Mouse (Mus musculus) thymus, postnatal 25 days (tissue): Measurements from ENCODE around the gene Abcg1.

Experiments
- DNase-seq: peaks from one replicate; pipeline ENCODE4 v3.0.0; 2022

Gene Abcg1

DNA sequence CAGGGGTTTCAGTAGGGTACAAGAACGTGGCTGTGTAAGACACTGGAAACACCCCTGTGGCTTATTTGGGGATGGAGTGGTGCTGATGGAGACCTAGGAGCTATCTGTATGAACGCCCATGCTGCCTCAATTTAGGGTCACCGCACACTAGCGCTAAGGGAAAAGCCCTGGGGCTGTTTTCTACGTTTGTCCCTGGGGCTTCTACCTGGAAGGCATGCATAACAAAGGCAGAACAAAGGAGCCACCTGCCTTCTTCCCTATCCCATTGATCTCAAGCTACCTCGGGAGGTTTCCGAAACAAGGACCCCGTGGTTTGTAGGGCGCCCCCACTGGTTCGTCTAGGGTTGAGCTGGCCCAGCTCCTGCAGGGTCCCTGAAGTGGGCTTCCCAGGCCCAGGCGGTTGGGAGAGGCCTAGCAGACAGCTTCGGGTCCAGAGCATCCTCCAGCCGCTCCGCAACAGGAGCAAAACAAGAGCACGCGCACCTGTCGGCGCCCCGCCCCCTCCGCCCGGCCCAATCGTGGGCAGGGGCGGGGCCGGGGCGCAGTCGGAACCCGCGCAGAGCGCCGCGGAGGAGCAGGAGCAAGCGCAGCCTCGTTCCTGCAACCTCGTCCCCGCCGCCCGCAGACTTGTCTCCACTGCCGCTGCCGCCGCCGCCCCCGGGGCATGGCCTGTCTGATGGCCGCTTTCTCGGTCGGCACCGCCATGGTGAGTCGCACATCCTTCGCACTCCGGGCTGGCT, at the start of gene Abcg1:
TSS of gene Abcg1 (plus strand) at position 525 of the 740 bp plus-strand sequence.
- DNase-seq = peak; percentile 84

DNA sequence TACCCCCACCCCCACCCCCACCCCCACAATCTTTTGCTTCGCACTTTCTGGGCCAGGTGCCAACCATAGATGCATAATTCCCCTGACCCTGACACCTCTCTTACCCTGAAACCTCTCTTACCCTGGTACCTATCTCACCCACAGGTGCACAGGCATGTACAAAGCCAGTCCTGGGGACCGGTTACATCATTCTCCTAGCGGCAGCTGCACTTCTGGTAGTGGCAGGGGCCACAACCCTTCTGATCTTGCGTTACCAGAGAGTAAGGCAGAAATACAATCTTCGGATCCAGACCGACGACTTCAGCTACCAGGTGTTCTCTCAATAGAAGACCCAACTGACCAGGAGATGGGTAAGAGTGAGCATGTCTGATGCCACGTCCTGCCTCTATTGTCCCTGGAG, 49.1 kb upstream of the Abcg1 start:
- peak; percentile 48 for DNase-seq

DNA sequence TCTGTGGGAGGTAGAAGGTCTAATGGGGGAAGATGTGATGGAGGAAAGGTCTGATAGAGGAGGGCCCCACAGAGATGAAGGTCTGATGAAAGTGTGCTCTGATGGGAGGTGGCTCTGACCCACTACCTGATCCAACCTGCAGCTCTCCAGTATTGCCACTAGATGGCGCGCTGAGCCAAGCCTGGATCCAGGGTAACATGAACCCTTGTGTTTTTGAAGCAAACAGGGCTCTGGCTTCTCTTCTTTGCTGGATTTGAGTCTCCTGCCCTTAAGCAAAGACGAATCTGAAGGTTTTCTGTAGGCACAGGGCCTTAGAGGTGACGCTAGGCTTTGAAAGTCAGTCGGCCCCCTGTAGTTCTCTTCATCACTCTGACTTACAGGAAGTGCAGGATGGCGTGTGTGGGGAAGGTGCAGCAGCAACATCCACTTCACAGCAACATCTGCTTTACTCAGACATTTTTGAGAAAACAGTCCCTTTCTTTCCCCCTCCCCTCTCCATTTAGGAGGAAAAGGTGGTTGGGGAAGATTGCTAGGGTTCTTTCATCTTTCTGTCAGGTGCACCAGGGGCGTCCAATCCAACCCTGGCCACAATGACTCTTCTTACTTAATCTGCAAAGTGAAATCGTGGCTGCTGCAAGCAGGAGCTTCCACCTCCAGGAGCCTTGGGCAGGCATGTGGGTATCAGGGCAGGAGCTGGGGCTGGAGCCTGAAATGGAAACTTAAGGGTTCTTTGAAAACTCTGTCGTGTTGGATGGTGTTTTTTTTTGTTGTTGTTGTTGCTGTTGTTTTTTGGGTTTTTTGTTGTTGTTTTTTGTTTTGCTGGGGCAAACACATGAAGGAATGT, 45.7 kb upstream of the Abcg1 start:
- DNase-seq = peak; percentile 73

- peak; percentile 74 for DNase-seq
Observed at GRCm38 (mm10) chr17:31018267-31018666, 39.2 kb upstream of the Abcg1 start.

DNA sequence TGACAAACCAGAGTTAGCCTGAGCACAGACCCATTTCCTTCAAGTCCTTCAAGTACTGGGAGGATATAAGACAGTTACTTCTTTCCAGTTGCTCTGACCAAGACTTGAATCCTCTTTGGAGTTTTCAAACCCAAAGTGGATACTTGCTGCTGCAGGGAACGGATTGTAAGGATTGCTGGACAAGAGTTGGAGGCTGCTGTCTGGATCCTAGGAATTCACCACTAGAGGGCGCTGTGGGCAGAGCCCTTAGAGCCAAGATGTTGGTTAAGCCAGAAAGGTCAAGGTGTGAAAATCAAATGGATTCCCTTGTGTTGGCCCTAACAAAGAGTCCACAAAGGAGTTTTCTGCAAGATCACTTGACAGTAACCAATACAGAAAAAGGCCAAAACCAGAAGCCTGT, 38.0 kb upstream of the Abcg1 start:
- peak; percentile 79 for DNase-seq

GRCm38 (mm10) chr17:31020078-31020477, 37.4 kb upstream of the Abcg1 start:
- no peak for DNase-seq

DNA sequence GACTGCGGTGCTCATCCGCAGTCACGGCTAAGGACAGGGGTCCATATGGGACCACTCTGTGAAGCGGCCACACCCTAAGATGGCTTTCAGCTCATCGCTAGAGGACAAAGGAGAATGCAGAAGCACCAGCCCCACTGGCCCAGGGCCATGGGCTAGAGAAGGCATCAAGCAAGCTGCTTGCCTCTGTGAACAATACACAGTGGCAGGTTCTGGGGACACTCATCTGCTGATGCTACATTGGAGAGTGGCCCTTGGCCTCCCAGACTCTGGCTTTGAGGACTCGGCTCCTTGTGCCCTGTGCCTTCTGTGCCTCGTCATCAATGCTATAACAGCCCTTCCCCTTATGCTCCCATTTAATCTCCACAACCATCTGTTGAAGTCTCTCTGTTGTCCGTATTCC, 36.2 kb upstream of the Abcg1 start:
- no peak for DNase-seq

- no peak for DNase-seq
Observed at GRCm38 (mm10) chr17:31024125-31024781, 33.2 kb upstream of the Abcg1 start.

- DNase-seq = no peak
Observed at GRCm38 (mm10) chr17:31024782-31025125, 32.7 kb upstream of the Abcg1 start.

GRCm38 (mm10) chr17:31026986-31027385, 30.5 kb upstream of the Abcg1 start:
- DNase-seq = no peak

- no peak for DNase-seq
Observed at GRCm38 (mm10) chr17:31027723-31028122, 29.8 kb upstream of the Abcg1 start.

- no peak for DNase-seq
Observed at GRCm38 (mm10) chr17:31028821-31029370, 28.6 kb upstream of the Abcg1 start.

- no peak for DNase-seq
Observed at GRCm38 (mm10) chr17:31029407-31029806, 28.1 kb upstream of the Abcg1 start.

- no peak for DNase-seq
Observed at GRCm38 (mm10) chr17:31032341-31032740, 25.1 kb upstream of the Abcg1 start.

DNA sequence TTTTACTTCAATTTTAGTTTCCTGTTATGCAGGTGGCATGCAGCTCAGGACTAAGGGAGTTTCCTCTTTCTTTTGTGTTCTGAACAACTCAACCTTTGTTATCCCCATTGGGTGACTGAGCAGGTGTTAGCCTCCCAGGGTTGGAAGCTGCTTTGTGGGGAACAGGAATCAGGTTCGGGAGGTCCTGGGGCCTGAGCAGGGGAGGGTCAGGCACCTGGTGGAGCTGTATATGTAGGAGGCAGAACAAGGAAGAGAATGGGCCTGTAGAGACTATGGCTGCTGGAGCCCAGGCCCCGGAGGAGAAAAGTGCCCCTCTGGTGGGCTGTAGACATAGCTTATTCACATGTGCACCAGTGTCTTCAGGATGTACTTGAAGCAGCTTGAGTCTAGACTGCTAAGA, 24.2 kb upstream of the Abcg1 start:
- DNase-seq = peak; percentile 44

DNA sequence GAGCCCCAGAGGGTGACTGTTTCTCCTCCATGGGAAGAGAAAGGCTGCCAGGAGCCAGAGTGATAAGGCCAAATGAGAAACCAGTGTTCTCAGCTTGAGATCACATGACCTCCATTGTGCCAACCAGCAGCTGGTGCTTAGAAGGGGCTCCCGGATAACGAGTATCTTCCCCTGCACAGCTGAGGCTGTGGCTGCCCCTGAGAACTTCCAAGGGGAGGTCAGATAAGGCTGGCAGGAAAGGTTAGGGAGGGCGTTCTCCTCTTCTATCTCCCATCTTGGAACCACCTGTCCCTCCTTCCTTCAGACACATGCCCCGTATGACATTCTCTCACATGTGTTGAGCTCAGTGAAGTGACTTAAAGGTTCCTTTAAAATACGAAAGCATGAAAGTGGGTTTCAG, 23.3 kb upstream of the Abcg1 start:
- peak; percentile 61 for DNase-seq

DNA sequence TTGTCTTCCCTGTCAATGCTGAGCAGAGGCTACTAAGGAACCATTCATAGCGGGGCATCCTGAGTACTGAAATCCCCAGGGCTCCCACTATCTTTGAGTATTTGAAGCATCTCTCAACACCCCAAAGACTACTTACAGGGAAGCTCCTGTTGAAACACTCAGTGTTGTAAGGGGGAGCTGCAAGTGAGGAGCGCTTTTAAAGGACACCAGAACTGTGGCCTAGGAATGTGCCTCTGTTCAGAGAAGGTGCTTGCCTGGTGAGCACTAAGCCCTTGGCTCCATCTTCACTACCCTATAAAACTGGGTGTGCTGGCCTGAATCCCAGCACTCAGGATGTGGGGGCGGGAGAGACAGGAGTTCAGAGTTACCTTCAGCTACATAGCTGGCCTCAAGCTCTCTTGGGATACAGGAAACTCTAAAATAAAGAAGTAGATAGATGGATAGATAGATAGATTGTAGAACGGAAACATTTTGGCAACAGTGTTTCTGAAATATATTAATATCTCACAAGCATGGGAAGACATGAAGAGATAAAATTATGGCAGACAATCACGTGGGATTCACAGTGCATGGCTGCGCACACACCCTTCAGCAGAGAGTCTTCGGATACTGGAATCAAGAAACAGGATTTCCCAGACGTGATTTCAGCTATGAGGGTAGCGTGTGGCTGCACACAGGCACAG, 22.7 kb upstream of the Abcg1 start:
- no peak for DNase-seq

- DNase-seq = no peak
Observed at GRCm38 (mm10) chr17:31036168-31036876, 21.2 kb upstream of the Abcg1 start.

GRCm38 (mm10) chr17:31037331-31037730, 20.1 kb upstream of the Abcg1 start:
- DNase-seq = no peak

DNA sequence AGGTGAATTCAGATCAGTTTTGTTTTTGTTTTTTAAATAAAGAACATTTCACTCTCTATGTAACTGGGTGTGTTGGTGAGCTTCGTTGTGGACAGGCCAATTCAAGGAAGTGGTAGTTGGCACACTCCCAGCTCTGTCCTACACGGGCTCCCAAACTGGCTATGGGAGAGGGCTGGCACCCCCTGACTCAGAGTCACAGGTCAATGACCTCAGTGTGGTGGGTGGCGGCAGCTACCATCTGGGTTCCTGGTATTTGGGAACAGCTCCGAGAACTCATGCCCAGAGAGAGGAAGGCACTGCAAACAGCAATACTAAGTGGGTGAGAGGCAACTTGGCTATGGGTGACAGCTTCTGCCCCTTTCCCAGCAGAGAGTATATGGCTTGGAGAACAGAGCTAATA, 19.1 kb upstream of the Abcg1 start:
- no peak for DNase-seq

GRCm38 (mm10) chr17:31039626-31040025, 17.8 kb upstream of the Abcg1 start:
- DNase-seq = peak; percentile 38

- no peak for DNase-seq
Observed at GRCm38 (mm10) chr17:31040421-31040820, 17.1 kb upstream of the Abcg1 start.
